Mouse (Mus musculus): Measurements from ENCODE around the gene Klhl3.

Klhl3 gene

DNA sequence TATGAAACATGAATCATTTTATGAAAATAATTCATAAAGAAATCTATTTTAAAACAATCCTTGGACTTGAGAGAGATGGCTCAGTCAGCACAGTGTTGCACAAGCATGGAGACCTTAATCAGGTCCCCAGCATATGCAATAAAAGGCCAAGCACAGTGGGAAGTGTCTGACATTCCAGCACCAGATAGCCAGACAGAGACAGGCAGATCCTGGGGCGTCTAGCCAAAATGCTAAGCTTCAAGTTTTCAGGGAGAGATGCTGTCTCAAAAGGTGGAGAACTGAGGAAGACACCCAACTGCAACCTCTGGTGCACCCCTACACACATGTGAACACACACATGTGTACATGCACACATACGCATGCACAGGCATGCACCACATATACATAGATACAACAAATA lies 153.1 kb downstream of the Klhl3 start:
- DNase-seq (ENCODE audit: low read depth): no peak

DNA sequence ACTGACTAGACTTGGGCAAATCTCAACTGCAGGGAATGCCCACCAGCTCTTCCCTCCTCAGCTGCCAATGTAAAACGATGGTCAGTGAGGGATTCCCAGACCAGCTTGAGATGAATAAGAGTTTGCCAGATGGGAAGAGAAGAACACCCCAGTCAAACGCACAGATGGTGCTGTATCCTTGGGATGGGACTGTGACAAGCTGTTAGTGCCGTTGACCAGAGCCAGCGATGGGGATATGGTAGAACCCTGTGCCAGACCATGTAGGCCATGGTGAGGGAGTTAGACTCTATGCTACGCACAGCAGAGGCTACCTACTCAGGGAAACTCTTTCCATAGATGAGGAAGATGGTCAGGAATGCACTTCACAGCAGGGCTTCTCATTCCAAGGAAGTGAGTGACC lies 153.6 kb downstream of the Klhl3 start:
- no peak for DNase-seq (ENCODE audit: low read depth)
